Mouse (Mus musculus): ENCODE results near the gene Klk1b8. TPM values are rescaled to one million over a fixed set of nuclear protein-coding genes. Genes with fewer than 3 reads are reported as not detected.
"Not testable (repeated sequence)": the region's sequence is repeated elsewhere in the genome, so short reads cannot be mapped to it uniquely, and the experiment has no call there.

Gene Klk1b8
- polyA plus RNA-seq, 1 experiment from 2014 or later, result not detected

- not testable (repeated sequence) for ATAC-seq (ENCODE audit: insufficient read depth); H3K27ac ChIP-seq (replicated peaks); H3K4me2 ChIP-seq; H3K36me3 ChIP-seq (replicated peaks); H3K9me3 ChIP-seq (replicated peaks); H3K9ac ChIP-seq; H3K27me3 ChIP-seq; H3K4me3 ChIP-seq (replicated peaks); H3K4me1 ChIP-seq (replicated peaks)
- 62% methylated on average over 4 of the region's 4 CpGs for WGBS (ENCODE audit: insufficient replicate concordance)
Observed at GRCm38 (mm10) chr7:43995577-43995976, 45.1 kb downstream of the Klk1b8 start, which contains the start of gene Klk1b11. Klk1b11 (plus strand) TSS chr7:43995877.

Other genes starting within 250 kb of the Klk1b8 start
- not detected in 2 replicates for gene Klk13, start 238.1 kb upstream of the Klk1b8 start, polyA plus RNA-seq (2015; fragmentation: Nextera tagmentation; extraction: Ambion mirVana)
- not detected in 2 replicates for gene Klk12, start 181.8 kb upstream of the Klk1b8 start, polyA plus RNA-seq (2015; fragmentation: Nextera tagmentation; extraction: Ambion mirVana)
- not detected in 2 replicates for gene Klk11, start 176.1 kb upstream of the Klk1b8 start, polyA plus RNA-seq (2015; fragmentation: Nextera tagmentation; extraction: Ambion mirVana)
- gene Klk10, start 169.6 kb upstream of the Klk1b8 start, polyA plus RNA-seq (2015; fragmentation: Nextera tagmentation; extraction: Ambion mirVana), result 0.06 and 0.10 TPM in 2 replicates
- not detected in 2 replicates for gene Klk9, start 158.8 kb upstream of the Klk1b8 start, polyA plus RNA-seq (2015; fragmentation: Nextera tagmentation; extraction: Ambion mirVana)
- gene Klk8, start 153.1 kb upstream of the Klk1b8 start, polyA plus RNA-seq (2015; fragmentation: Nextera tagmentation; extraction: Ambion mirVana), result 5.1 and 5.4 TPM in 2 replicates
- not detected in 2 replicates for gene Klk7, start 139.4 kb upstream of the Klk1b8 start, polyA plus RNA-seq (2015; fragmentation: Nextera tagmentation; extraction: Ambion mirVana)
- gene Klk6, start 126.2 kb upstream of the Klk1b8 start, polyA plus RNA-seq (2015; fragmentation: Nextera tagmentation; extraction: Ambion mirVana), result not detected in 2 replicates
- gene Klk5, start 108.7 kb upstream of the Klk1b8 start, polyA plus RNA-seq (2015; fragmentation: Nextera tagmentation; extraction: Ambion mirVana), result not detected in 2 replicates
- not detected in 2 replicates for gene Klk4, start 69.5 kb upstream of the Klk1b8 start, polyA plus RNA-seq (2015; fragmentation: Nextera tagmentation; extraction: Ambion mirVana)
- not detected in 2 replicates for gene Klk15, start 16.9 kb upstream of the Klk1b8 start, polyA plus RNA-seq (2015; fragmentation: Nextera tagmentation; extraction: Ambion mirVana)
- not detected in 2 replicates for gene Klk1b1, start 16.1 kb downstream of the Klk1b8 start, polyA plus RNA-seq (2015; fragmentation: Nextera tagmentation; extraction: Ambion mirVana)
- gene Klk1b9, start 25.4 kb downstream of the Klk1b8 start, polyA plus RNA-seq (2015; fragmentation: Nextera tagmentation; extraction: Ambion mirVana), result not detected in 2 replicates
- gene Klk1b11, start 45.2 kb downstream of the Klk1b8 start, polyA plus RNA-seq (2015; fragmentation: Nextera tagmentation; extraction: Ambion mirVana), result not detected in 2 replicates
- 0.12 and 0.14 TPM in 2 replicates for gene Klk1b26, start 61.5 kb downstream of the Klk1b8 start, polyA plus RNA-seq (2015; fragmentation: Nextera tagmentation; extraction: Ambion mirVana)
- not detected in 2 replicates for gene Klk1b27, start 101.6 kb downstream of the Klk1b8 start, polyA plus RNA-seq (2015; fragmentation: Nextera tagmentation; extraction: Ambion mirVana)
- not detected in 2 replicates for gene Klk1b21, start 151.7 kb downstream of the Klk1b8 start, polyA plus RNA-seq (2015; fragmentation: Nextera tagmentation; extraction: Ambion mirVana)
- gene Klk1b22, start 162.0 kb downstream of the Klk1b8 start, polyA plus RNA-seq (2015; fragmentation: Nextera tagmentation; extraction: Ambion mirVana), result not detected in 2 replicates
- gene Klk1b16, start 186.1 kb downstream of the Klk1b8 start, polyA plus RNA-seq (2015; fragmentation: Nextera tagmentation; extraction: Ambion mirVana), result not detected in 2 replicates
- gene Klk1b24, start 237.6 kb downstream of the Klk1b8 start, polyA plus RNA-seq (2015; fragmentation: Nextera tagmentation; extraction: Ambion mirVana), result not detected in 2 replicates
- not detected in 2 replicates for gene Klk1b3, start 247.5 kb downstream of the Klk1b8 start, polyA plus RNA-seq (2015; fragmentation: Nextera tagmentation; extraction: Ambion mirVana)

Measured in liver, embryonic 15.5 days (tissue).